Mouse (Mus musculus) liver, embryonic 14.5 days (tissue): Measurements from ENCODE around the gene Kcnj6. TPM values are rescaled to one million over a fixed set of nuclear protein-coding genes. Genes with fewer than 3 reads are reported as not detected.

Experiments used
- ATAC-seq: fragments of 200-750 bp; cut with Nextera tagmentation; 2 replicates; pipeline ENCODE4 v1.8.0; 2017; ENCODE audit warnings: moderate number of reproducible peaks, mild to moderate bottlenecking, moderate library complexity; ENCODE audit not compliant: insufficient read depth
- DNase-seq, 3 experiments: peaks; one replicate each; pipeline ENCODE4 v3.0.0-alpha.2; 2012 to 2013; ENCODE audit warnings: low read depth in 3 of 3, low spot score in 3 of 3
- H3K27ac ChIP-seq: fragments of 300-500 bp; sonication (generic); 2 replicates; pipeline ENCODE4 v1.5.1; 2014; ENCODE audit warnings: moderate library complexity, mild to moderate bottlenecking, control low read depth, inconsistent platforms
- H3K27me3 ChIP-seq: fragments of 300-500 bp; sonication (generic); 2 replicates; pipeline ENCODE4 v1.6.1; 2014; ENCODE audit warnings: mild to moderate bottlenecking, low read length, moderate library complexity; ENCODE audit not compliant: control insufficient read depth, insufficient read depth
- H3K36me3 ChIP-seq: fragments of 300-500 bp; sonication (generic); replicated peaks from 2 replicates; pipeline ENCODE4 v1.6.1; 2014; ENCODE audit warnings: low read depth; ENCODE audit not compliant: control insufficient read depth, insufficient read depth
- H3K4me1 ChIP-seq, 2 experiments: fragments of 200-500 bp in 1 of 2; fragments of 300-500 bp in 1 of 2; sonication (generic) in 1 of 2; replicated peaks; 2 replicates each; pipeline ENCODE4 v1.6.1; 2012 to 2014; ENCODE audit warnings: antibody characterized with exemption in 1 of 2, inconsistent platforms in 1 of 2, low read length in 1 of 2; ENCODE audit not compliant: control insufficient read depth in 2 of 2, insufficient read depth in 2 of 2
- H3K4me2 ChIP-seq: fragments of 300-500 bp; sonication (generic); 2 replicates; pipeline ENCODE4 v1.6.1; 2014; ENCODE audit warnings: low read depth, mild to moderate bottlenecking, control low read depth, moderate library complexity
- H3K4me3 ChIP-seq, 2 experiments: fragments of 200-500 bp in 1 of 2; fragments of 300-500 bp in 1 of 2; sonication (generic) in 1 of 2; 2 replicates each; pipeline ENCODE4 v1.5.1; 2012 to 2014; ENCODE audit warnings: low read depth in 2 of 2, low read length in 2 of 2, mild to moderate bottlenecking in 2 of 2, control low read depth in 1 of 2, inconsistent platforms in 1 of 2, moderate library complexity in 1 of 2; ENCODE audit not compliant: insufficient read depth in 1 of 2
- H3K9ac ChIP-seq: fragments of 300-500 bp; sonication (generic); replicated peaks from 2 replicates; pipeline ENCODE4 v1.6.1; 2014; ENCODE audit warnings: mild to moderate bottlenecking, control low read depth, moderate library complexity
- H3K9me3 ChIP-seq: fragments of 300-500 bp; sonication (generic); 2 replicates; pipeline ENCODE4 v1.6.1; 2016; ENCODE audit warnings: low read length, mixed read lengths; ENCODE audit not compliant: control insufficient read depth
- CTCF ChIP-seq: IDR thresholded peaks from 2 replicates; pipeline ENCODE4 v1.5.1; 2016; ENCODE audit warnings: antibody characterized with exemption, low read depth, control low read depth
- EP300 ChIP-seq: IDR thresholded peaks from 2 replicates; pipeline ENCODE4 v1.6.1; 2016; ENCODE audit warnings: antibody characterized with exemption, low read depth
- WGBS: fragments of 180-500 bp; shearing (Covaris S2); extraction: QIAGEN DNeasy Blood & Tissue Kit; methylation state at CpG from one replicate; pipeline ENCODE4 v1.1.7; 2014; ENCODE audit not compliant: insufficient replicate concordance; 5-methylcytosine and 5-hydroxymethylcytosine counted together
- polyA plus RNA-seq, 2 experiments: library from polyadenylated mRNA; depleted of rRNA in 1 of 2; stranded (reverse) in 1 of 2; unstranded in 1 of 2; fragments of >200 nt; fragmentation: Nextera tagmentation in 1 of 2; extraction: Ambion mirVana in 1 of 2; gene quantifications; 2 replicates each; pipeline versions ENCODE4 v1.2.1 to v1.2.3; 2012 to 2014

Kcnj6 gene
- polyA plus RNA-seq, 2 experiments: not detected

DNA sequence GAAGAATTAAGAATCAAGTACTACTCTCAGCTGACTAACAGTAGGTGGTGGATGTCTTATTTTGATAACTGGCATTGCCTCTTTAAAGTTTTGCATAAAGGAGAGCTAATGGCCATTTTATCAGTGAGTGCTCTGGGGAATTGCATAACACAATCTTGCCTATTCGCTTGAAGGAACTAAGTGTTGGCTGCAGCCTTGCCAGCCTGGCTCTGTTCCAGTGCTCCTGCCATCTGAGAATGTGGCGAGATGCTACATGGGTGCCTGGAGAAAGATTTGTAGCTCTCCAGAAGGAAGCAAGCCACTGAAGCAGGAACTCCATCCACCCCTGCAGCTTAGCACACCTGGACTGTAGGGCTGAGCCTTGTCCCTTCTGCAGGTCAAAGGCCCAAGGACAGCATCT lies 107.4 kb downstream of the Kcnj6 start:
- H3K4me2 ChIP-seq: no peak overlapping the region
- H3K36me3 ChIP-seq: no peaks in the 10 kb centered on the region
- H3K9ac ChIP-seq: no peak overlapping the region
- H3K27ac ChIP-seq: no peak overlapping the region
- WGBS: 61% methylated on average over 2 of the region's 2 CpGs
- TF ChIP-seq CTCF (no peak), EP300 (no peak)
- H3K9me3 ChIP-seq: no peaks in the 10 kb centered on the region
- no peaks in the 10 kb centered on the region for H3K4me1 ChIP-seq
- no peak overlapping the region for H3K4me3 ChIP-seq
- ATAC-seq (no peak), DNase-seq (no peak)
- H3K27me3 ChIP-seq: no peaks in the 10 kb centered on the region

DNA sequence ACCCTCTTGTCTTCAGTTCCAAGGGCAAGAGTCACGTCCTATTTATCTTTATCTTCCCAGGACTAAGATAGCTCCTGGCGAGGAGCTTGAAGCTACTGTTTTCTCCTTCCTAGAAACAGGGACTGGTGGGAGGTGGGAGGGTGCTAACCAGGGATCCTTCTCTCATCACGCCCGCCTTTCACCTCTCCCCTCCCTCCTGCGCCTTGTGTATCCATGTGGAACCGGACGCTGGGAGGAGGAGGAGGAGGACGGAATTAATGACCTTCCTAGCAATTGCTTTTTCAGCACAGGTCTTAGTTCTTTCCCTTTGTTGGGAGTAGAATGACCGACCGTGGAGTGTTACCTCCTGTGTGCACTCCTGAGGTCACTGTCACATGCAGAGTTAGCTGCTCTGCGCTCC lies 108.9 kb downstream of the Kcnj6 start:
- H3K4me3 ChIP-seq: no peak overlapping the region
- no peaks in the 10 kb centered on the region for H3K4me1 ChIP-seq
- no peaks in the 10 kb centered on the region for H3K27me3 ChIP-seq
- no peak overlapping the region for H3K4me2 ChIP-seq
- no peaks in the 10 kb centered on the region for H3K9me3 ChIP-seq
- no peaks in the 10 kb centered on the region for H3K36me3 ChIP-seq
- no peak for TF ChIP-seq EP300
- no peak for TF ChIP-seq CTCF
- no peak overlapping the region for H3K9ac ChIP-seq
- ATAC-seq: no peak
- 65% methylated on average over 11 of the region's 11 CpGs for WGBS
- DNase-seq: no peak
- H3K27ac ChIP-seq: no peak overlapping the region

- no peak overlapping the region for H3K27ac ChIP-seq
- ATAC-seq (no peak), DNase-seq (no peak)
- 54% methylated on average over 7 of the region's 7 CpGs for WGBS
- no peak overlapping the region for H3K4me3 ChIP-seq
- no peak overlapping the region for H3K4me2 ChIP-seq
- H3K9me3 ChIP-seq: no peaks in the 10 kb centered on the region
- H3K9ac ChIP-seq: no peak overlapping the region
- TF ChIP-seq EP300: no peak
- TF ChIP-seq CTCF: no peak
- no peaks in the 10 kb centered on the region for H3K4me1 ChIP-seq
- H3K27me3 ChIP-seq: no peaks in the 10 kb centered on the region
- no peaks in the 10 kb centered on the region for H3K36me3 ChIP-seq
Measured at GRCm38 (mm10) chr16:94886398-94886797, 111.1 kb downstream of the Kcnj6 start.

DNA sequence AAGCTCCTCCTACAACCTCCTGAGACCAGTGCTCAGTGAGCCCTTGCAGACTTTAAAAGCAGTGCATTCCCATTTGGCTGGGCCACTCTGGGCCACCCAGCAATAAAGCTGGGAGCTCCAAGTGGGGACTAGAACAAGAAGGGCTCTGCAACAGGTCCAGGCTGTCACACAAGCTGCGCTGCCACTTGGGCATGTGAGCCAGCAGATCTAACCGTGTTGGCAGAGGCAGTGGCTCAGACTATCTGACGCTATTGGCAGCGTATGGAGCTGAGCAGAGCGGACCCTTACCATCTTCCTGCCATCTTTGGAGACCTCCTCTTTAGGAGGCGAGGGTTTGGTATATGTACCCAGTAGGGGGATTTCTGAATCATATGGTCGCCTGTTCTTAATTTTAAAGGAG lies 112.4 kb downstream of the Kcnj6 start:
- 55% methylated on average over 7 of the region's 7 CpGs for WGBS
- ATAC-seq: no peak

DNA sequence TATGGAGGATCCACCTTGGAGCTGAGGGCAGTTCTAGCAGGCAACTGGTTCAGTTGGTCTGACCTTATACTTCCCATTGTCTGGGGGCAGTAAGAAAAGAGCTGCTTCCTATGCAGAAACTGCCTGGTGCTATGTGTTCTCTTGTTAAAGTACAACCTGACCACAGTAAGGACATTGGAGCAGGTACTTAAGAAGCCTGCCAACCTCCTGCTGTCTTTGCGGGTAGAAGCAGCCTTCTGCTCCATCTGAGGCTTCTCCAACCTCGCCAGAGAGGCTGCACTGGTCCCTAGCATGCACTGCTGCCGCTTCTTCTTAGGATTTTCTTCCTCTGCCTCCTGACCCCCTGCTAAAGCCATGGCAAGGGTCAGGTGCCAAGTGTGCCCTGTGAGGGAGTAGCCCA lies 113.6 kb downstream of the Kcnj6 start:
- Histone ChIP-seq H3K9ac (no peak overlapping the region), H3K27me3 (no peaks in the 10 kb centered on the region), H3K27ac (no peak overlapping the region), H3K4me1 (no peaks in the 10 kb centered on the region), H3K9me3 (no peaks in the 10 kb centered on the region), H3K4me2 (no peak overlapping the region), H3K4me3 (no peak overlapping the region), H3K36me3 (no peaks in the 10 kb centered on the region)
- no peak for ATAC-seq
- TF ChIP-seq CTCF (no peak), EP300 (no peak)
- WGBS: 54% methylated on average over 3 of the region's 3 CpGs
- no peak for DNase-seq

More for the DNA sequence above, 112.4 kb downstream of the Kcnj6 start:
- Histone ChIP-seq H3K36me3 (no peaks in the 10 kb centered on the region), H3K4me3 (no peak overlapping the region), H3K4me2 (no peak overlapping the region), H3K9ac (no peak overlapping the region), H3K27me3 (no peaks in the 10 kb centered on the region), H3K4me1 (no peaks in the 10 kb centered on the region), H3K27ac (no peak overlapping the region), H3K9me3 (no peaks in the 10 kb centered on the region)
- DNase-seq: no peak
- TF ChIP-seq CTCF (no peak), EP300 (no peak)
